ENCODE assay signal across 16 mouse cellular contexts in the genomic region with DNA sequence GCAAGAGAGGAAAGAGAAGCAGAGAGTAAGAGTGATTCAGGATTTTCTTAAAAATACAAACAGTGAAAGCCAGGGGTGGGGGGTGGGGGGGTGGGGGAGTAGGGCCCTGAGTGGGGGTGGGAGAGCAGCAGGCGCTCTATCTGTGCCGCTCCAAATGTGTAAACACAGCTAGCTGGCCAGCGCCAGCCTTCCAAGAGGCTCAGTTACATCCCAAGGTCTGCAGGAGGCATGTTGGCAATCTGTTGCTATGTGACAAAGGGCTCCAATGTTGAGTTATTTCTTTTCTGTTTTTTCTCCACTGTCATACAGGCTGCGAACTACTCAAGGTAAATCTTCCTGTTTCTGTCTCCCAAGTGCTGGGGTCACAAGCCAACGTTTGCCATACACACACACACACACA. TPM values are rescaled to one million over a fixed set of nuclear protein-coding genes. Genes with fewer than 3 reads are reported as not detected.
DNase-seq lines count a peak whose midpoint lies in the region.
"Had no signal": no experiment of that assay in that cellular context is flagged by ENCODE, and none has a peak within 500 bp of the region (broad histone marks: within the 10 kb centered on the region; RNA-seq: fewer than 3 reads in every experiment).

No protein-coding gene starts in this region.

- intact Hi-C loops in gastrocnemius, postnatal 14 days (cut with DNase I; ENCODE audit: low total_unique reads), result no loop called here

- DNase-seq in adrenal gland, adult 2 months, result peak; percentile 54
- DNase-seq in adrenal gland, postnatal 4 days (ENCODE audit: low spot score in 2 of 2), result no peak
- peak; percentile 9 for DNase-seq in layer of hippocampus, adult 9-11 months
- no peak for DNase-seq in layer of hippocampus, adult 8-10 months (ENCODE audit: low spot score in 2 of 2)
- DNase-seq in adipocyte (ENCODE audit: low spot score), result peak; percentile 52
- DNase-seq in cerebellum, postnatal 25 days, result peak; percentile 48 to 71
- DNase-seq in gastrocnemius, postnatal 14 days, result no peak
- no peak for DNase-seq in retina, embryonic 14.5 days (ENCODE audit: low spot score)
- DNase-seq: kidney, adult 2 months; liver had no signal

RNA-seq across cellular contexts. Expression of a gene that starts 9.4 kb away (rescaled TPM):
- total RNA-seq in adrenal gland, adult 2 months (2021), result 1 to 10 TPM; 2.4 to 4.1 TPM
- 0.56 and 0.72 TPM in 2 replicates for polyA plus RNA-seq in adrenal gland, adult 2 months (2012; rRNA removed)
- 1 to 10 TPM; 2.1 to 3.5 TPM for total RNA-seq in adrenal gland, postnatal 4 days (2021)
- total RNA-seq in layer of hippocampus, adult 8-10 months (2022), result not detected
- not detected for total RNA-seq in gastrocnemius, postnatal 14 days (2021)
- total RNA-seq: layer of hippocampus, adult 18-20 months; left cerebral cortex, postnatal 10 days had no signal
- polyA plus RNA-seq: heart, embryonic 15.5 days; hindbrain, embryonic 14.5 days; midbrain, embryonic 12.5 days; Patski had no signal

RNA-seq across cellular contexts. Expression of a gene that starts 33.4 kb away (rescaled TPM):
- 10 to 100 TPM; 84.1 to 96.5 TPM for total RNA-seq in adrenal gland, adult 2 months (2021)
- 313 and 329 TPM in 2 replicates for polyA plus RNA-seq in adrenal gland, adult 2 months (2012; rRNA removed)
- total RNA-seq in adrenal gland, postnatal 4 days (2021), result 10 to 100 TPM; 64.2 to 65.1 TPM
- total RNA-seq in layer of hippocampus, adult 8-10 months (2022), result 10 to 100 TPM; 79.8 to 93.3 (median 85.0) TPM
- total RNA-seq in gastrocnemius, postnatal 14 days (2021), result 10 to 100 TPM; 53.4 to 55.4 TPM

RNA-seq across cellular contexts. Expression of a gene that starts 34.0 kb away (rescaled TPM):
- total RNA-seq in adrenal gland, adult 2 months (2021), result 1 to 10 TPM; 1.8 to 2.6 TPM
- 5.0 and 6.6 TPM in 2 replicates for polyA plus RNA-seq in adrenal gland, adult 2 months (2012; rRNA removed)
- total RNA-seq in adrenal gland, postnatal 4 days (2021), result 1 to 10 TPM in 1 of 2 experiments, under 1 TPM in 1; 0.81 to 2.0 TPM
- 1 to 10 TPM in 1 of 4 experiments, under 1 TPM in 2, not detected in 1; 0.83 to 1.3 (median 0.96) TPM for total RNA-seq in layer of hippocampus, adult 8-10 months (2022)
- total RNA-seq in gastrocnemius, postnatal 14 days (2021), result under 1 TPM in 1 of 2 experiments, not detected in 1; 0.20 TPM
- polyA plus RNA-seq: heart, embryonic 15.5 days; hindbrain, embryonic 14.5 days; midbrain, embryonic 12.5 days had no signal

RNA-seq across cellular contexts. Expression of a gene that starts 46.7 kb away (rescaled TPM):
- total RNA-seq in adrenal gland, adult 2 months (2021), result 10 to 100 TPM; 27.0 to 28.2 TPM
- polyA plus RNA-seq in adrenal gland, adult 2 months (2012; rRNA removed), result 76.8 and 81.1 TPM in 2 replicates
- total RNA-seq in adrenal gland, postnatal 4 days (2021), result 10 to 100 TPM; 27.1 to 27.7 TPM
- total RNA-seq in layer of hippocampus, adult 8-10 months (2022), result 10 to 100 TPM; 38.7 to 43.0 (median 41.8) TPM
- total RNA-seq in gastrocnemius, postnatal 14 days (2021), result 10 to 100 TPM in 1 of 2 experiments, 1 to 10 TPM in 1; 8.2 to 11.9 TPM

RNA-seq across cellular contexts. Expression of a gene that starts 51.4 kb away (rescaled TPM):
- 10 to 100 TPM; 18.7 to 23.7 TPM for total RNA-seq in adrenal gland, adult 2 months (2021)
- 237 and 302 TPM in 2 replicates for polyA plus RNA-seq in adrenal gland, adult 2 months (2012; rRNA removed)
- 10 to 100 TPM; 40.5 to 50.4 TPM for total RNA-seq in adrenal gland, postnatal 4 days (2021)
- total RNA-seq in layer of hippocampus, adult 8-10 months (2022), result not detected
- total RNA-seq in gastrocnemius, postnatal 14 days (2021), result not detected
- total RNA-seq: layer of hippocampus, adult 18-20 months; left cerebral cortex, postnatal 10 days had no signal
- polyA plus RNA-seq: heart, embryonic 15.5 days; hindbrain, embryonic 14.5 days had no signal

Comparison
In these comparisons a context has a peak if more than half of its experiments do, and no peak if none do; other contexts are left out.
1. DNase-seq: peak in adrenal gland, adult 2 months (single experiment), layer of hippocampus, adult 9-11 months (single experiment), adipocyte (single experiment) and cerebellum, postnatal 25 days (2 of 2); none in adrenal gland, postnatal 4 days (0 of 2), layer of hippocampus, adult 8-10 months (0 of 2), gastrocnemius, postnatal 14 days (single experiment) and retina, embryonic 14.5 days (single experiment).